Mouse (Mus musculus): Measurements from ENCODE around the gene Sh2d1b1. TPM values are rescaled to one million over a fixed set of nuclear protein-coding genes. Genes with fewer than 3 reads are reported as not detected.

Gene Sh2d1b1
- polyA plus RNA-seq, 1 experiment from 2014 or later, result not detected

DNA sequence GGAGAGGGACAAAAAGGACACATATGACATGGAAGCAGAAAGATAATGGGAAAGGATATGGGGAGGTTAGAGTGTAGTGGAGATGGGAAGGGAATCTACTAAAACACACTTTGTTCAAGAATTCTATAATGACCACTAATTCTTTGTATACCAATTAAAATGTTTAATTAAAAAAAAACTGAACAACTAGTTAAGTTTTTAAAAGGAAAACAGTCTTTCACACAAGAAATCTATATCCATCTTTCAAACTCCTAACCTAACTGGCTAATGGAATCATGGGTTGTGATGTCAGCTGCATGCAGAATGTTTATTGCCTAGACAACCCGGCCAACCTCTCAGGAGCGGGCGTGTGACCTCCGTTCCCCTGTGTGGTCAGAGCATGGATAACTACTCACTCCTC lies 31.4 kb downstream of the Sh2d1b1 start, which contains the start of gene Spata46:
TSS of gene Spata46 (plus strand) at position 301 of the 400 bp plus-strand sequence.
- no peaks in the 10 kb centered on the region for H3K36me3 ChIP-seq (ENCODE audit: control insufficient read depth, insufficient read depth)
- H3K4me2 ChIP-seq (ENCODE audit: low read length), result no peak within 1 kb of the TSS
- H3K27me3 ChIP-seq (replicated peaks; ENCODE audit: control insufficient read depth, insufficient read depth, low read length), result no peaks in the 10 kb centered on the region
- no peak within 1 kb of the TSS for H3K4me3 ChIP-seq (replicated peaks; ENCODE audit: low read length)
- H3K4me1 ChIP-seq (replicated peaks; ENCODE audit: control insufficient read depth, insufficient read depth, low read length), result no peaks in the 10 kb centered on the region
- no peak for ATAC-seq
- no peak within 1 kb of the TSS for H3K9ac ChIP-seq (replicated peaks; ENCODE audit: low read depth, low read length)
- 93% methylated on average over 4 of the region's 4 CpGs for WGBS
- no peaks in the 10 kb centered on the region for H3K9me3 ChIP-seq (ENCODE audit: control insufficient read depth, low read length)
- no peak within 1 kb of the TSS for H3K27ac ChIP-seq (ENCODE audit: low read length)

DNA sequence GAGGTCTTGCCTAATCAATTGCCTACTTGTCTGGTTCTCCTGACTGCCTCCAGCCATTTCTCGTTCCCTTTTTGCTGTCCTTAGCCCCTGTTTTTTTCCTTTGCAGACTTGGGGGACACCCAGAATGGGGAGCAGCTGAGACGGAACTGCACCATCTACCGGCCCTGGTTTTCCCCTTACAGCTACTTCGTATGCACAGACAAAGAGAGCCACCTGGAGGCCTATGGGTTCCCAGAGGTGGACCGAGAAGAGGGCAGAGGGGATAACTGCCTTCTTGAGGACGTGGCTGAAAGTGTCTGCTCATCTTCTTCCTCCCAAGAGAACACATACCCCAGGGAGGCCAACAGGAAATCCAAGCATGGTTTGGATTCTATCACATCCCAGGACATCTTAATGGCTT lies 34.3 kb downstream of the Sh2d1b1 start:
- no peak for ATAC-seq
- H3K27ac ChIP-seq (ENCODE audit: low read length), result no peak overlapping the region
- no peaks in the 10 kb centered on the region for H3K9me3 ChIP-seq (ENCODE audit: control insufficient read depth, low read length)
- H3K9ac ChIP-seq (replicated peaks; ENCODE audit: low read depth, low read length), result no peak overlapping the region
- no peak overlapping the region for H3K4me3 ChIP-seq (replicated peaks; ENCODE audit: low read length)
- no peaks in the 10 kb centered on the region for H3K4me1 ChIP-seq (replicated peaks; ENCODE audit: control insufficient read depth, insufficient read depth, low read length)
- H3K36me3 ChIP-seq (ENCODE audit: control insufficient read depth, insufficient read depth), result no peaks in the 10 kb centered on the region
- 87% methylated on average over 6 of the region's 6 CpGs for WGBS
- H3K4me2 ChIP-seq (ENCODE audit: low read length), result no peak overlapping the region
- no peaks in the 10 kb centered on the region for H3K27me3 ChIP-seq (replicated peaks; ENCODE audit: control insufficient read depth, insufficient read depth, low read length)

DNA sequence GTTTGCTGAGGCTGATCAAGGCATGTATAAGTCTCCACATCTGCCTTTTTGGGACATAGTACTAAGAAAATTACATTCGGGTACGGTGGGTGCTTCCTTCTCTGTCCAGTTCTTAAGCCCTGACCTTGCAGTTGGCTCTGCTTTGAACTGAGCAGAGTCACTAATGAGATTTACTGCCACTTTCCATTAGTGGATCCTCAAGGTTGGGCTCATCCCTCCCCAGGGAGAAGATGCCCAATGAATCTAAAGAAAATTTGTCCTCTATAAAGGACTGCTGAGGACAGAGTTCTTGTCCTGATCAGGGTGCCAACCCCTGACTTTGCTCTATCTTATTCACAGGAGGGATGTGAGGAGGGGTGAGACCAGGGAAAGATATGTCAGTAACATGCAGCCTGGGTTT lies 44.9 kb downstream of the Sh2d1b1 start:
- no peak overlapping the region for H3K9ac ChIP-seq (replicated peaks; ENCODE audit: low read depth, low read length)
- H3K9me3 ChIP-seq (ENCODE audit: control insufficient read depth, low read length), result no peaks in the 10 kb centered on the region
- H3K36me3 ChIP-seq (ENCODE audit: control insufficient read depth, insufficient read depth), result no peaks in the 10 kb centered on the region; the same call in 1 of the 2 replicates
- 97% methylated on average over 2 of the region's 2 CpGs for WGBS
- no peak overlapping the region for H3K27ac ChIP-seq (ENCODE audit: low read length)
- H3K27me3 ChIP-seq (replicated peaks; ENCODE audit: control insufficient read depth, insufficient read depth, low read length), result no peaks in the 10 kb centered on the region
- H3K4me1 ChIP-seq (replicated peaks; ENCODE audit: control insufficient read depth, insufficient read depth, low read length), result no peaks in the 10 kb centered on the region
- ATAC-seq, result no peak
- no peak overlapping the region for H3K4me2 ChIP-seq (ENCODE audit: low read length)
- no peak overlapping the region for H3K4me3 ChIP-seq (replicated peaks; ENCODE audit: low read length)

DNA sequence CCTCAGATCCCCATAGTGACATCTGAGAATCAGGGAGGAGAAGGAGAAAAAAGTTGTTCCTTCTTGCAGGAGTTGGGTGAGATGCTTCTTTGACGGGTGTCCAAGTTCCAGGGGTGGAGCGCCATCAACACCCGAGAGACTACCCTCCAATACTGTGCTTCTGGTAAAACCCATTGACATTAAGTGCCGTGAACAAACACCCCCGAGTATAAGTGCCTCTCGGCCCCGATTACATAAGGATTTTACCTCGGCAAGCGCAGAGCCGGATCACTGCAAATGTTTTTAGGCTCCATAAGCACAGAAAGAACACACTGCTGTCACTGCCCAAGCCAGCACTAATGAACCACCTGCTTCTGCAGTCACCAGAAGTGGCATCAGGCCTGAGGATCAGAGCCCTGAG lies 45.9 kb downstream of the Sh2d1b1 start:
- no peak for ATAC-seq
- Histone ChIP-seq H3K4me1 (replicated peaks; ENCODE audit: control insufficient read depth, insufficient read depth, low read length) (no peaks in the 10 kb centered on the region), H3K36me3 (ENCODE audit: control insufficient read depth, insufficient read depth) (no peaks in the 10 kb centered on the region; the same call in 1 of the 2 replicates), H3K27ac (ENCODE audit: low read length) (no peak overlapping the region), H3K9me3 (ENCODE audit: control insufficient read depth, low read length) (no peaks in the 10 kb centered on the region), H3K4me3 (replicated peaks; ENCODE audit: low read length) (no peak overlapping the region), H3K27me3 (replicated peaks; ENCODE audit: control insufficient read depth, insufficient read depth, low read length) (no peaks in the 10 kb centered on the region), H3K4me2 (ENCODE audit: low read length) (no peak overlapping the region), H3K9ac (replicated peaks; ENCODE audit: low read depth, low read length) (no peak overlapping the region)
- WGBS, result 94% methylated on average over 10 of the region's 10 CpGs

DNA sequence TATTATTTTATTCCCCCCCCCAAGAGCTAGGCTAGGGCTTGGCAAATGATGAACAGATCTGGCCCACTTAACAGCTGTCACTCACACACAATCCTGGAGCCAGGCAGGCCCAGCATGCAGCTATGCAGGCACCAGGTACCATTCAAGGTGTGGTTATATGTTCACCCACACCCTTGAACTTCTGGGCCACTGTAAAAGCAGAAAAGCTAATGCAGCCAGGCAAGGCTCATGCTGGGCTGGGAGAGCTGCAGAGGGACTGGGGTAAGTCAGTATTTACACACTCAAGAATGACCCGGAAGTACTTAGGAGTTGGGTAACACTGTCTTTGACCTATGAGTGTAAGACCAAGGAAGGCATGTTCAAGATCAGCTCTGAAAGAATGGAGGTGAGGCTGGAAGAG lies 47.2 kb downstream of the Sh2d1b1 start:
- no peaks in the 10 kb centered on the region for H3K27me3 ChIP-seq (replicated peaks; ENCODE audit: control insufficient read depth, insufficient read depth, low read length)
- 94% methylated on average over 1 of the region's 1 CpGs for WGBS
- H3K36me3 ChIP-seq (ENCODE audit: control insufficient read depth, insufficient read depth), result no peaks in the 10 kb centered on the region
- H3K4me2 ChIP-seq (ENCODE audit: low read length), result no peak overlapping the region
- H3K4me1 ChIP-seq (replicated peaks; ENCODE audit: control insufficient read depth, insufficient read depth, low read length), result no peaks in the 10 kb centered on the region
- no peak overlapping the region for H3K4me3 ChIP-seq (replicated peaks; ENCODE audit: low read length)
- ATAC-seq, result no peak
- H3K9me3 ChIP-seq (ENCODE audit: control insufficient read depth, low read length), result no peaks in the 10 kb centered on the region
- no peak overlapping the region for H3K27ac ChIP-seq (ENCODE audit: low read length)
- no peak overlapping the region for H3K9ac ChIP-seq (replicated peaks; ENCODE audit: low read depth, low read length)

DNA sequence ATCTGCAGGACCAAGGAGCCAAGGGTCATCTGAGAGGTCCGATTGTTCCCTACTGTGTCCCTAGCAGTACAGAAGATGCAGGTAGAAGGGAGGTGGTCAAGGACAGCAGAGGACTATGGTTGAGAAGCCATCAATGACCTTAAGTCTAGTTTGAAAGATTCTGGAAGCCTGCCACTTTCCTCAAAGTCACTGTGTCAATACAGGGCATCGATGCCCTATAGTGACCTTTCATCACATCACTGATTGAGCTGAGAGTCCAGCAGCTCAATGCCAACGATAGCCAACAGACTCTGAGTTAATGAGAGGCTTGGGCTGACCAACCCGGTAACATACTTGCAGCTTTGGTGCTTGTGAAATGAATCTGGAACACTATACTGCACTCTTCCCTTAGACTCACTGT lies 48.2 kb downstream of the Sh2d1b1 start:
- no peak overlapping the region for H3K4me3 ChIP-seq (replicated peaks; ENCODE audit: low read length)
- H3K4me1 ChIP-seq (replicated peaks; ENCODE audit: control insufficient read depth, insufficient read depth, low read length), result no peaks in the 10 kb centered on the region
- WGBS, result 90% methylated on average over 4 of the region's 4 CpGs
- H3K36me3 ChIP-seq (ENCODE audit: control insufficient read depth, insufficient read depth), result no peaks in the 10 kb centered on the region
- H3K27me3 ChIP-seq (replicated peaks; ENCODE audit: control insufficient read depth, insufficient read depth, low read length), result no peaks in the 10 kb centered on the region
- no peak for ATAC-seq
- no peak overlapping the region for H3K27ac ChIP-seq (ENCODE audit: low read length)
- H3K4me2 ChIP-seq (ENCODE audit: low read length), result no peak overlapping the region
- no peaks in the 10 kb centered on the region for H3K9me3 ChIP-seq (ENCODE audit: control insufficient read depth, low read length)
- H3K9ac ChIP-seq (replicated peaks; ENCODE audit: low read depth, low read length), result no peak overlapping the region

DNA sequence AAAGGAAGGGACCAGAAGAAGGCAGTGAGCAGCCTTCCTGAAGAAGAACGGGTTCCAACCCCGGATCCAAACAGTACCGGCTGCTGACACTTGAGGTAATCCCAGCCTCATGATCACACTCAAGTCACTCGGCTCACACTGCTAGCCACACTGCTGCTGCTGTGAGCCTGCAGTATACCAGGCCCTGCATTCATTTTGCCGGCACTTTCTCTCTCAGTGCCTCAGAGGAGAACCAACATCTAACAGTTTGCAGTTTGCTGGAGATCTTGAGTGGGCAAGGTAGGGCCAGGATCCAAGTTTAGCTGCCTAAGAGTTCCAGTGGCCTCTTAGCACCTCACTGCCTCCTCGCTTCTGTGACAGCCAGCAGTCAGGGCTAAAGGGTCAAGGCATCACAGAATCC lies 54.8 kb downstream of the Sh2d1b1 start:
- Histone ChIP-seq H3K36me3 (ENCODE audit: control insufficient read depth, insufficient read depth) (no peaks in the 10 kb centered on the region), H3K4me2 (ENCODE audit: low read length) (no peak overlapping the region), H3K4me1 (replicated peaks; ENCODE audit: control insufficient read depth, insufficient read depth, low read length) (no peaks in the 10 kb centered on the region), H3K9ac (replicated peaks; ENCODE audit: low read depth, low read length) (no peak overlapping the region), H3K4me3 (replicated peaks; ENCODE audit: low read length) (no peak overlapping the region), H3K27me3 (replicated peaks; ENCODE audit: control insufficient read depth, insufficient read depth, low read length) (no peaks in the 10 kb centered on the region), H3K27ac (ENCODE audit: low read length) (no peak overlapping the region), H3K9me3 (ENCODE audit: control insufficient read depth, low read length) (no peaks in the 10 kb centered on the region)
- 85% methylated on average over 6 of the region's 6 CpGs for WGBS
- no peak for ATAC-seq

DNA sequence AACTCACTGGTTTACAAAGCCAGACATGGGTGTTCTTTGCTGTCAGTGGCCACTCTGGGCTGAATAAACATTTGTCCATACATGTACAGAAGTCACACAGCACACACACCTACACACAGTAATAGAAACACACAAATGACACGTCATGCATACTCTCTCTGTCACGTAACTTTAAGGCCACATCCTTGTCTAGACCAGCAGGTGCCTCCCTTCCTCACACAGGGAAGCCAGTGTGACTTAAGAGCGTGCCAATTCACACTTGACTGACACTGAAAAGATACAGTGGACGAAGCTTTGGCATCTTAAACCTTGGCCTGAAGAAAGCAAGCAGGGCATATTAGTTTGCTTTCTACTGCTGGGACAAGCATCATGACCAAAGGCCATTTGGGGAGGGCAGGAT lies 55.7 kb downstream of the Sh2d1b1 start:
- no peak overlapping the region for H3K4me2 ChIP-seq (ENCODE audit: low read length)
- H3K36me3 ChIP-seq (ENCODE audit: control insufficient read depth, insufficient read depth), result no peaks in the 10 kb centered on the region
- no peak overlapping the region for H3K9ac ChIP-seq (replicated peaks; ENCODE audit: low read depth, low read length)
- ATAC-seq, result no peak
- no peak overlapping the region for H3K4me3 ChIP-seq (replicated peaks; ENCODE audit: low read length)
- no peaks in the 10 kb centered on the region for H3K4me1 ChIP-seq (replicated peaks; ENCODE audit: control insufficient read depth, insufficient read depth, low read length)
- no peaks in the 10 kb centered on the region for H3K9me3 ChIP-seq (ENCODE audit: control insufficient read depth, low read length)
- H3K27me3 ChIP-seq (replicated peaks; ENCODE audit: control insufficient read depth, insufficient read depth, low read length), result no peaks in the 10 kb centered on the region
- WGBS, result 64% methylated on average over 4 of the region's 4 CpGs
- H3K27ac ChIP-seq (ENCODE audit: low read length), result no peak overlapping the region
